Mouse (Mus musculus): Measurements from ENCODE around the gene Pld4. TPM values are rescaled to one million over a fixed set of nuclear protein-coding genes. Genes with fewer than 3 reads are reported as not detected.

Pld4 gene
- 3.0 and 4.2 TPM in 2 replicates for polyA plus RNA-seq (2016; fragmentation: Nextera tagmentation; extraction: Ambion mirVana)

DNA sequence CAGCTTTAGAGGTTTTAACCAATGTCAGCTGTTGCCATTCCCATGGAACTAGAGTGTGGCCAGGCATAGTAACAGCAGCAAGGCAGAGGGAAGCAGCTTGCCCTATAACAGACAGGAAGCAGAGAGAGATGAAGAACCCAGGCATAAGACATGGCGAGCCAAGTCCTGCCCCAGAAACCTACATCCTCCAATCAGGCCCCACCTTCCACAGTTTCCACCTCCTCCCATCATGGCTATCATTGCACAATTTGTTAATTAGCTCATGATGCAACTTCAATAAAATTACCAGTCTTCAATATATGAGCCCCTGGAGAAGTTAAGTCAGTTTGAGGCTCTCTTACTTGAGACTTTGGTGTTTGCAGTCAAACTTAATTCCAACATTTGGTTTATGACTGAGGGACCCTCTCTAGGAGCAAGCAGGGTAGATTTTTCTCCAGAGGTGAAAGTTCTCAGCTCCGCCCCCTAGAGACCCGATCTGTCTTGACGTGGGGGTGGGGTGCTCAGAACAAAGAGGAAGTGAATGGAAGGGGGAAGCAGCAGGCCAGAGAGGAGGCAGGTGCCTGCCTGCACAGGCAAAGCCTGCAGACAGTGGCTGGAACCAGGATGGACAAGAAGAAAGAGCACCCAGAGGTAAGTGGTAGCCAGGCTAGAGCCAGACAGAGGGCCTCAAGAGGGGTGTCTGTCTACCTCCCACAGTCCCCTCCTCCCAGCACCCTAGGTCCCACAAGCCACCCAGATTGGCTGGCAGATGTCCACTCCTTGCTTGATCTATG, at the start of gene Pld4:
Gene Pld4 (plus strand): TSS at position 502 of the 773 bp plus-strand sequence.
- Histone ChIP-seq H3K36me3 (no peaks in the 10 kb centered on the region), H3K4me3 (no peak within 1 kb of the TSS), H3K27me3 (replicated peaks) (peaks cover under 1% of the 10 kb centered on the region; the same call in 1 of the 2 replicates), H3K4me1 (replicated peaks) (no peaks in the 10 kb centered on the region), H3K4me2 (no peak within 1 kb of the TSS), H3K9me3 (replicated peaks) (peaks cover 3% of the 10 kb centered on the region; the same call in 1 of the 2 replicates), H3K27ac (ENCODE audit: poor library complexity, severe bottlenecking) (no peak within 1 kb of the TSS), H3K9ac (no peak within 1 kb of the TSS)
- 38% methylated on average over 4 of the region's 4 CpGs for WGBS
- ATAC-seq (ENCODE audit: insufficient number of reproducible peaks, low FRiP score): no peak

DNA sequence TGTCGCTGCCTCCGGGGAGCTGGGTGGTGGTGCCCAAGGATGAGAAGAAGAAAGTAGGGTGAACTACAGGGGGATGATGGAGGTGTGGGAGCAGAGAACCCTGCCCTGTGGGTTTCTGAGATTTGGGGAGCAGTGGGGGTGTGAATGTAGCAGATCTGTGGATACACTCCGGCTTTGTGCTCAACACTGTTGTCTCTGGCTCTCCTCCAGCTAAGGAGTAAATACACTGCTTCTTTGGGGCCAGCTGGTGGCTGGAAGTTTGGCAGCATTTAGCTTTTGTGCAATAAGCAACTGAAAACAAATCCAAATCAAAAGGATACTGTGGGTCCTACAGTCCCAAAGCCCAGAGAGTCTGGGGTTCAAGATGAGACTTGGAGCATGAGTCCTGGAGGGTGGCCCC, 46.5 kb upstream of the Pld4 start:
- WGBS: 59% methylated on average over 3 of the region's 3 CpGs
- no peak overlapping the region for H3K4me3 ChIP-seq

DNA sequence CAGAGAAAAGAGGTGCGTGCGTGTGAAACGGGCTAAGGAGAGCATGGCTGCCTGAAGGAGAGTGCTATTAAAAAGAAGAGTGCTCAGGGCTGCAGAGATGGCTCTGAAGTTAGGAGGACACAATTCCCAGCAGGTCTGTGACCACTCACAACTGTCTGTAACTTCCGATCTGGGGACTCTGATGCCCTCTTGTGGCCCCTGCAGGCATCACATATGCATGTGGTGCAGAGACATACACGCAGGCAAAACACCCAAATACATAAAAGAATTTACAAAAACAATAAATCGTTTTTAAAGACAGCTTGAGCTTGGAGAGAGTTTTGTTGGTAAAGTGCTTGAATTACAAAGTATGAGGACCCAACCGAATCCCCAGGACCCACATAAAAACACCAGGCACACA, 43.3 kb upstream of the Pld4 start:
- ATAC-seq (ENCODE audit: insufficient number of reproducible peaks, low FRiP score): no peak
- H3K27me3 ChIP-seq (replicated peaks): peaks cover 46% of the 10 kb centered on the region
- 28% methylated on average over 7 of the region's 7 CpGs for WGBS
- H3K9me3 ChIP-seq (replicated peaks): no peaks in the 10 kb centered on the region
- H3K36me3 ChIP-seq: no peaks in the 10 kb centered on the region
- no peak overlapping the region for H3K4me3 ChIP-seq
- no peak overlapping the region for H3K4me2 ChIP-seq
- no peak overlapping the region for H3K27ac ChIP-seq (ENCODE audit: poor library complexity, severe bottlenecking)
- H3K9ac ChIP-seq: no peak overlapping the region
- H3K4me1 ChIP-seq (replicated peaks): peaks cover 14% of the 10 kb centered on the region

More for the DNA sequence above, 46.5 kb upstream of the Pld4 start:
- no peak for ATAC-seq (ENCODE audit: insufficient number of reproducible peaks, low FRiP score)
- H3K36me3 ChIP-seq: no peaks in the 10 kb centered on the region
- H3K27me3 ChIP-seq (replicated peaks): peaks cover 23% of the 10 kb centered on the region
- no peak overlapping the region for H3K27ac ChIP-seq (ENCODE audit: poor library complexity, severe bottlenecking)
- H3K4me1 ChIP-seq (replicated peaks): no peaks in the 10 kb centered on the region; the same call in 1 of the 2 replicates
- no peak overlapping the region for H3K4me2 ChIP-seq
- H3K9me3 ChIP-seq (replicated peaks): no peaks in the 10 kb centered on the region
- no peak overlapping the region for H3K9ac ChIP-seq

GRCm38 (mm10) chr12:112718995-112719394, 41.5 kb upstream of the Pld4 start:
- H3K27me3 ChIP-seq (replicated peaks): peaks cover 56% of the 10 kb centered on the region
- no peak for ATAC-seq (ENCODE audit: insufficient number of reproducible peaks, low FRiP score)
- 55% methylated on average over 5 of the region's 5 CpGs for WGBS
- H3K27ac ChIP-seq (ENCODE audit: poor library complexity, severe bottlenecking): no peak overlapping the region
- no peaks in the 10 kb centered on the region for H3K9me3 ChIP-seq (replicated peaks)
- H3K4me1 ChIP-seq (replicated peaks): peaks cover 27% of the 10 kb centered on the region
- no peaks in the 10 kb centered on the region for H3K36me3 ChIP-seq
- no peak overlapping the region for H3K4me2 ChIP-seq
- no peak overlapping the region for H3K4me3 ChIP-seq
- H3K9ac ChIP-seq: no peak overlapping the region

- Histone ChIP-seq H3K4me1 (replicated peaks) (peaks cover 27% of the 10 kb centered on the region), H3K27ac (ENCODE audit: poor library complexity, severe bottlenecking) (no peak within 1 kb of the TSS), H3K4me2 (peak within 1 kb of the TSS; percentile 100), H3K36me3 (no peaks in the 10 kb centered on the region), H3K9me3 (replicated peaks) (no peaks in the 10 kb centered on the region), H3K9ac (peak within 1 kb of the TSS; percentile 51; the same call in 1 of the 2 replicates), H3K4me3 (peak within 1 kb of the TSS; percentile 83), H3K27me3 (replicated peaks) (peaks cover 63% of the 10 kb centered on the region)
- WGBS: 69% methylated on average over 6 of the region's 6 CpGs
- ATAC-seq (ENCODE audit: insufficient number of reproducible peaks, low FRiP score): no peak
Observed at GRCm38 (mm10) chr12:112720216-112720615, 40.2 kb upstream of the Pld4 start, which contains the start of gene Cep170b. Cep170b (plus strand) TSS chr12:112720455.

DNA sequence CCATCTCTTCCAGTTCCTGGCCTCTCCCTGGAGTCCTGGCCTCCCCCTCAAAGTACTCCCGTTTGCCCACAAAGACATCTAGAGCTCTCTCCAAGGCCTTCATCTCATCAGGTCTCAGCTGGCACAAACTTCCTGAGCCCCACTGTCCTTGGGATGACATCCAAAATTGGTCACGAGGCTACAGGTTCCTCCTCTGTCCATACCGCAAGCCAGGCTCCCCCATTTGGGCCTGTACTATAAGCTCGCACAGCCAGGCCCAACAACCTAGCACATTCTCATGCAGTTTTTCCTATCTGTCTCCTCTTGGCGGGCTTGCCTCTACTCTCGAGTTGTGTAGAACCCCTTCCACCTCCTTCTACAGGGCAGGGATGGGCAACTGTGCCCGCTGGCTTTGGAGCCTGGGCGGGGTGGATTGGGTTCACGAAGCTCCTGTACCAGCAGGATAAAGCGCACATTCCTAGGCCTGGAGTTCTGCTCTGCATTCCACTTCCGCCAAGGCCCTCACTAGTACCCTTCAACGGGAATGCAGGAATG, 39.5 kb upstream of the Pld4 start:
- Histone ChIP-seq H3K36me3 (no peaks in the 10 kb centered on the region), H3K27me3 (replicated peaks) (peaks cover 60% of the 10 kb centered on the region), H3K4me2 (peak overlapping the region; percentile 100), H3K9me3 (replicated peaks) (no peaks in the 10 kb centered on the region), H3K4me1 (replicated peaks) (peaks cover 27% of the 10 kb centered on the region), H3K4me3 (peak overlapping the region; percentile 83), H3K9ac (peak overlapping the region; percentile 51; the same call in 1 of the 2 replicates), H3K27ac (ENCODE audit: poor library complexity, severe bottlenecking) (no peak overlapping the region)
- ATAC-seq (ENCODE audit: insufficient number of reproducible peaks, low FRiP score): no peak
- WGBS: 41% methylated on average over 12 of the region's 12 CpGs

DNA sequence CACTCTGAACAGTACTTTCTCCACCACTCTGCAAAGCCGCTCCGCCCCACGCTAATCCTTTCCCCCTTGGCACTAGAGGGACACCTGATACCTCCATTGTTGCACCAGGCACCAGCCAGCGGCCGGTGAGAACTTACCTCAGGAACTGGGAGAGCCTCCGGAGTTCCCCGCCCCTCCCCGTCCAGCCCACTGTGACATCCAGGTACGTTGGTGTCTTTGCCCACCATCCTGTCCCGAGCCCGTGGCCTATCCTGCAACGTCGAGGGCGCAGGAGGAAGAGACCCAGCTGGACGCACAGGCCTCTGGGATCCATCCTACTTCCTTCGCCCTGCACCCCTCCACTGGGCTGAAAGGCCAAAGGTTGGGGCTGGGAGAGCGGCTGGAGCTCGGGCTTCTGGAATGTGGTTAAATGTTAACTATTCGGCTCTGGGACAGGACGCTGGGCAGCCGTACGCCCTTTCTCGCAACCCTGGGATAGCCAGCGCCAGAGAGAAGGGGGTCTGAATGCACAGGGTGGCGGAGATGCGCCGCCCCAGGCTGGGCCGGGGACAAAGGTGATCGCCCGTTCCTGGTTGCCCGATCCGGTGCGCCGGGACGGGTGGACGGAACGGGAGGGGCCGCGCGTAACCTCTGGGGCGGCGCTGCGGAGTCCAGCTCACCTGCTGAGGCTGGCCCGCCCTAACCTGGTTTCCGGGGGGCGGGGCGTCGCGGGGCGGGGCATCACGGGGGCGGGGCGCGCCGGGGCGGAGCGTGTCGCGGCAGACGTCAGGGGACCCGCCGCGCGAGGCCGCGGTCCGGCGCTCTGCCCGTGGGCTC, 38.8 kb upstream of the Pld4 start:
- H3K4me1 ChIP-seq (replicated peaks): peaks cover 27% of the 10 kb centered on the region
- peak; percentile 30 for ATAC-seq (ENCODE audit: insufficient number of reproducible peaks, low FRiP score)
- peaks cover 60% of the 10 kb centered on the region for H3K27me3 ChIP-seq (replicated peaks)
- H3K9me3 ChIP-seq (replicated peaks): no peaks in the 10 kb centered on the region
- H3K4me2 ChIP-seq: peak overlapping the region; percentile 100
- no peak overlapping the region; the same call in 1 of the 2 replicates for H3K27ac ChIP-seq (ENCODE audit: poor library complexity, severe bottlenecking)
- peak overlapping the region; percentile 83 for H3K4me3 ChIP-seq
- H3K36me3 ChIP-seq: no peaks in the 10 kb centered on the region
- H3K9ac ChIP-seq: peak overlapping the region; percentile 86
- 3% methylated on average over 62 of the region's 69 CpGs for WGBS

DNA sequence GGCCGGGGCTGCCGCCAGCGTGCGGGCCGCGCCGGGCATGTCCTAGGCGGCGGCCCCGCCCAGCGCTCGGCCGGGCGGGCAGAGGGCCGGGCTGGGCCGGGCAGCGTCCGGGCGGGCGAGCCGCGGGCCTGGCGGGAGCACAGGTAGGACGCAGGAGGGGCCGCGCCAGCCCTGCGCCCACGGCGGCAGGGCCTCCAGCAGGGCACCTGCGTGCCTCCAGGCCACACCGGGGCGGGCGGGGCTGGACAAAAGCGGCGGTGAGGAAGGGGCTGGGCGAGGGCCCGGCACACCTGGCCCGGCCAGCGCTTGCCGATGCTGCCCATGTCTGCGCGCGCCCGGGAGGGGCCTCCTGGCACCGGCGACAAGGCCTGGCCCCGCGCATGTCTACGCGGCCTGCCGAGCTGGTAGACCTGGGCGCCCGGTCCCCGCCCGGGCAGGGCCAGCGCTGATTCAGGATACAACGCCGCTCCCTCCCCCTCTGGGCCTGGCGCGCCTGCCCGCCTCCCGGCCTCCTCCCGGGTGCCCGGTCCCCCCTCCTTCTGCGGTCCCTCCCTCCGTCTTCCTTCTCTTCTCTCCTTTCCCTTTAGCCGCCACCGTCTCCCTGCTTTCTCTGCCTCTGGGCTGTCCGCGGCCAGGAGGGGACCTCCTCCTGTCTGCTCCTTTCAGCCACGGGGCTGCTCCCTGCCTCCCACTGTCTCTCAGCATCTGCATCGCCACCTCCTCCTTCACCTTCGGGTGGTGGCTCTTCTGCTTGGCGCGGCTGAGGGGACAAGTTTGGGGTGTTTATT, 38.0 kb upstream of the Pld4 start:
- ATAC-seq (ENCODE audit: insufficient number of reproducible peaks, low FRiP score): peak; percentile 64
- Histone ChIP-seq H3K9me3 (replicated peaks) (no peaks in the 10 kb centered on the region), H3K4me3 (peak overlapping the region; percentile 83), H3K4me1 (replicated peaks) (peaks cover 27% of the 10 kb centered on the region), H3K27me3 (replicated peaks) (peaks cover 60% of the 10 kb centered on the region), H3K27ac (ENCODE audit: poor library complexity, severe bottlenecking) (no peak overlapping the region; the same call in 1 of the 2 replicates), H3K4me2 (peak overlapping the region; percentile 100), H3K36me3 (no peaks in the 10 kb centered on the region), H3K9ac (peak overlapping the region; percentile 86)
- WGBS: under 1% methylated on average over 68 of the region's 75 CpGs

DNA sequence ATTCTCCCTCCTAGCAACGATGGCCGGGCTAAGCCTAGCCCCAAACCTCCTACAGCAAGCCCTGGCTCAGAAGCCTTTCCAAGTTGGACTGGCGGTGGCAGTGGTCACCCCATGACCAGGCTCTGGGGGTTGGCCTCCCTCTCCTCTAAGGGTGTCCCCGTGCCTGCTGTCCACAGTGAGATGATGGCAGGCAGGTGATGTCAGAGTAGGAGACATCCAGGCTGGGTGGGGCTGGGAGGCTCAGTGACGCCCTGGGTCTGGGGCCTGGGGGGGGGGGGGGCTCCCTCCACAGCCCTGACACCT, 37.5 kb upstream of the Pld4 start:
- Histone ChIP-seq H3K4me3 (peak overlapping the region; percentile 83), H3K9ac (peak overlapping the region; percentile 86), H3K9me3 (replicated peaks) (no peaks in the 10 kb centered on the region), H3K4me1 (replicated peaks) (peaks cover 27% of the 10 kb centered on the region), H3K27me3 (replicated peaks) (peaks cover 55% of the 10 kb centered on the region), H3K27ac (ENCODE audit: poor library complexity, severe bottlenecking) (no peak overlapping the region), H3K36me3 (no peaks in the 10 kb centered on the region), H3K4me2 (peak overlapping the region; percentile 100)
- 19% methylated on average over 5 of the region's 5 CpGs for WGBS
- no peak for ATAC-seq (ENCODE audit: insufficient number of reproducible peaks, low FRiP score)

DNA sequence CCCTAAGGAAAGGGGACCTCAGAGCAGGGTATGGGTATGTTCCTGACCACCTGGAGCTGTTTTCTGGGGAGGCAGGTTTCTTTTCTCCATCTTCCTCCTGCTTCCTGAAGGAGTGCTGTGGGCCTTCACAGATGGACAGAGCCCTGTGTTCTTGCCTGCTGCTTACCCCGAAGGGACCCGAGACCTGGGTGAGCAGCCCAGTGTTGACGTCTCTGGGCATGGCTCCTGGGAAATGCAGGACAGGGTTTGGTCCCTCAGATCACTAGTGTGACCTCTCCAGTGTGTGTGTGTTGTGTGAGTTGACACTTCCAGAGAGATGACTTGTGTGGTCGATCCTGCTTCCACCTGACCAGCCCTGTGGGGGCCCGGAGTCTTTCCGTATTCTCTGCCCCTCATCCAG, 37.0 kb upstream of the Pld4 start:
- no peaks in the 10 kb centered on the region for H3K9me3 ChIP-seq (replicated peaks)
- peaks cover 27% of the 10 kb centered on the region for H3K4me1 ChIP-seq (replicated peaks)
- peaks cover 53% of the 10 kb centered on the region for H3K27me3 ChIP-seq (replicated peaks)
- 83% methylated on average over 6 of the region's 6 CpGs for whole genome bisulfite sequencing
- ATAC-seq (ENCODE audit: insufficient number of reproducible peaks, low FRiP score): no peak
- no peak overlapping the region for H3K9ac ChIP-seq
- no peaks in the 10 kb centered on the region for H3K36me3 ChIP-seq
- H3K4me2 ChIP-seq: peak overlapping the region; percentile 100
- H3K4me3 ChIP-seq: no peak overlapping the region
- H3K27ac ChIP-seq (ENCODE audit: poor library complexity, severe bottlenecking): no peak overlapping the region

Measured in heart, embryonic 12.5 days (tissue).